Mouse (Mus musculus) kidney, adult 8-10 months (tissue): ENCODE results near the gene Cant1.
A peak's percentile ranks its signal among the peaks of the same experiment; 100 is the strongest.

ENCODE experiments used
- DNase-seq, 2 experiments: peaks; one replicate each; pipeline ENCODE4 v3.0.0; 2022

The Cant1 gene

DNA sequence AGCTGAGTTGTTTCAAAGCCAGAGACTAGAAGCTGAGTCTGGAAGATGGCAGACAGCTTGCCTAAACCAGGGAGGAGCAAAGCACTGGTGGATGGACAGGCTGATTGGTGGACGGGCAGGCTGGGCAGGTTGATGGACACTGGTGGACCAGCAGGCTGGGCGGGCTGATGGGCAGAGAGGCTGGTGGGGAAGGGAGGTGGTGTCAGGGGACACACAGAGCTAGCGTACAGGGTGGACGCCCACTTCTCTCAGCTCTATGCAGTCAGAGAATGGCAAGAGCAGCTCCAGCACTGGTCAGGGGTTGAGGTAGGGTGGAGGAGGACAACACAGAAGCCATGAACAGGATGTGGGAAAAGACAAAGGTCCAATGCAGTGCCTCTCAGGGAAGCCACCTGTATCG is 49.6 kb downstream of the Cant1 start:
- DNase-seq: no peak

DNA sequence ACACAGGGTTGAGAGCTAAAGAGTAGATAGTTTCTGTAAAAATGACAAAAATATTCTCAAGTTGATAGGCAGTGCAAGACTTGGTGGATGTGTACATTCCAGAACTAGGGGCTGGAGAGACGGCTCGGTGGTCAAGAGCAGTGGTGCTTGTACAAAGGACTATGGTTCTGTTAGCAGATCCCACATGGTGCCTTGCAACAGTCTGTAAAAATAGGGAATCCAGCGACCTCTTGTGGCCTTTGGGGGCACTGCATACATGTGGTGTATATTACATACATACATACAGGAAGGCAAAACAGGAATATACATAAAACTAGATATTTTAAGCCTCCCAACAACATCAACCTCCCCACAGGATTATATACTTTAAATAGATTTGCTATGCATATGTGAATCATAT is 50.6 kb downstream of the Cant1 start:
- peak in 1 of 2 experiments; percentile 17 for DNase-seq

DNA sequence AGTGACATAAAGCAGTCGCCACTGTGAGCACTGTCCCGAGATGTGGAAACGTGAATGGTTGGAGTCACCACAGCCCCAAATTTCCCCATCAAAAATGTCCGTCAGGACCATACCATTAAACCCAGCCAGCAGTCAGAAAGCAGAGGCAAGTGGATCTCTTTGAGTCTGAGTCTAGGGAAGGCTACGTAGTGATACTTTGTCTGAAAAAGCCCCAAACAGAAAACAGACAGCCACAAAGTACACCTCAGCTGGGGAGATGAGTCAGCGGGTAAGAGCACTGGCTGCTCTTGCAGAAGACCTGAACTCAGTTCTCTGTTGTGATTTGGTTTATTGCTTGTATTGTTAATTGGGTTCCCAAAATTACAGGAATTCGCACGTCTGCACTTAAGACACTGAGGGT is 52.3 kb downstream of the Cant1 start:
- no peak for DNase-seq

DNA sequence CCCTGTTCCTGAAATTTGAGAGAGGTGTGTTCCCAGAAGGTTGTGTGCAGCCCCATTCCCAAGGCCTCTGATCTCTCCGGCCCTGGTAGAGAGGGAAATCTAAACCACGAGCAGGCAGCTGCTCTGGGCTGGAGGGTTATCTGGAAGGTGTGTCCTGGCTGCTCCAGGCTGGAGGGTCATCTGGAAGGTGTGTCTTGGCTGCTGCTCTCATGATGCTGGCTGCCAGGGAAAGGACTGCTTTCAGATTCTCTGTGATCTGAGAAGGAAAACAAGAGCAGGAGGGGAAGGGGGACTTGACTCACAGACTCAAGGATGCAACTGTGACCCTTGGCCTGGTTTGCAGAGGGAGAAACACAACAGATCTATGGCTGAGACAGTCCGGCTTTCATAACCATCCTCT is 52.8 kb downstream of the Cant1 start:
- no peak for DNase-seq

DNA sequence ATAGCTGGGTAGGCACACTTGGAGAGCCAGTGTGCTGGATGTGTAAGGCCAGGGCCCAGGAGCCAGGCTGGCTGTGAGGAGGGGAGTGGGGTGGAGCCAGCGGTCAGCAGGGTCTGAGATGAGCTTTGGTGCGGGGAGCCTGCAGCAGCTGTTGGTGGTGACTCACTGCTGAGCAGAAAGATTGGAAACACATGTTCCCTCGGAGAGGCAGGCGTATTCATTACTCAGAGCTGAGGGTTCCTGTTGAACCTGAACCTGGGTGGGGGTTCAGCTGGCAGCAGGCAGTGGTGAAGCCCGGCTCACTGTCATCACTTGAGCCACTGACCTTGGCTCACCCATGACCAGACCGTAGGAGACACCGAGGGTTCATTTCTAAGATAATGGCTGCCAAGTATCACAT is 53.7 kb downstream of the Cant1 start:
- DNase-seq: no peak

DNA sequence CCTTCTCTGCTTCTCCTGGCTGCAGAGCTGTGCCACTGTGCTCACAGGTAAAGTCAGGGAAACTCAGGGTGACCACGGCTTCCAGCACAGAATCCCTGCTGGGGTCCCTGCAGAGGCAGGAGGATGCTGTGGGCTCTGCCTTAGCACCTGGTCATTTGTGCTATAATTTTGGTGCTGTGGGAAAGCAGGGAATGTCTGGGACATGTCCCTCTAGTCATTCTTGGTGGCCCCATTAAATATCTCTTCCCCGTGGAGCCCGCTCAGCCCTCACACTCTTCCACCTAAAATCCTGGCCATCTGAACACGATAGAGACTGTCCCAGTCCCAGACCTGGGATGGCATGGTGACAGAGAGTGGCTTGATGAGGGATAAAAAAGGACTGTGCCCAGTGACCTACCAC is 54.9 kb downstream of the Cant1 start:
- no peak for DNase-seq

DNA sequence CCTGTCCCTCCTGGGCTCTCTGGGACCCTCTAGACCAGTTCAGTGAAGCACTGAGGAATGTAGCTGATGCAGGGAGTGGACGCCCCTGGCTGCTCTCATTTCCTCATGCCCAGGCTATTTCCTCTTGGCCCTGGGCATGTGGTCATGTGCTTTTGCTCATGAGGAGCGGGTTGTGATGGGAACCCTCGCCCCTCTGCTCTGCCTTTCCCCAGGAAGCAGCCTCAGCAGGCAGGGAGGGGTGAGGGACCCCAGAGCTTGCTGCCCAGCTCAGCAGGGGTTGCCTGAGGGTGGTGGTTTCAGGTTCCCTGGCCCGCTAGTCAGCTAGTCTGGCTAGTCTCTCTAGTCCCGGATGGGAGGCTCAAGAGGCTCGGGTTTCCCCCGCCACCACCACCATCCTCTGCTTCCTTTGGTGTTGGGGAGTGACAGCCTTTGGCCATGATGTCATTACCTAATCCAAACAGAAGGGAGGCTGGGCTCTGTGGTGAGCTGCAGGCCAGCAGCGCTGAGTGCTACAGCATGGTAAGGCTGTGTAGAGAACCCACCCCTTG is 55.8 kb downstream of the Cant1 start:
- peak; percentile 32 to 37 for DNase-seq

DNA sequence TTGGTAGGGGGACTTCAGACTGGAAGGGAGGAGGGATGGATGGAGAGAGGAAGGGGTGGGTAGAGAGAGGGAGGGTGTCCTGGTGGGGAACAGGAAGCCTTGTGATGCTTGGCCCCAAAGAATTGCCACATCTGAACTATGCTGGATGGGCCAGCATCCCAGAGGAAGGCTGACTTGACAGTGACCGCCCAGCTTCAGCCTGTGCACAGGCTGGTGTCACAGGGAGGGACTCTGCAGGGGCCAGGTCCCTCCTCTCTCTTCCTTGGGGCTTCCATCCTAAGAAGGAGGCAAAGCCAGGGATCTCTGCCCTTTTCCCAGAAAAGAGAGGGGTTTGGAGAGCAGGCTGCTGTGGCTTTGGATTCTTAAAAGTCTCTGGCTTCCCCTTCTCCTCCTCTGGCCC is 56.4 kb downstream of the Cant1 start:
- DNase-seq: no peak

DNA sequence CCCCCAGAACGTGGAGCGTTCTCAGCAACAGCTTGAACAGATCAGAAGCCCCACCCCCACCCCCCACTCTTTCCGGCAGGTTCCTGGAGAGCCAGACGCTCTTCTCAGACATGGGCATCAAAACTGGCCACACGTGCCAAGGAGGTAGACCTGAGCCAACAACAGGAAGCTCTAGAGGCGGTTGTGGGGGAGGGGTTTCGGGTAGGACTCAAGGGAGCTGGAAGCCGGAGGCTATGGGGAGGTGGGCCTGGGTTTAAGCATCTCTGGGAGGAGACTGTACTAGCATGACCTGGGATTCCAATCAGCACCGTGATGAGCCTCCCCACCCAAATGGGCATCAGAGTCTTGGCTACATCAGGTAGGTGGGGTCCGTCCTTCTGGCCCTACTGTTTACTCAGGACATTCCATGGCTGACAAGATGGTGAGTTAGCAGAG is 58.0 kb downstream of the Cant1 start:
- no peak for DNase-seq

DNA sequence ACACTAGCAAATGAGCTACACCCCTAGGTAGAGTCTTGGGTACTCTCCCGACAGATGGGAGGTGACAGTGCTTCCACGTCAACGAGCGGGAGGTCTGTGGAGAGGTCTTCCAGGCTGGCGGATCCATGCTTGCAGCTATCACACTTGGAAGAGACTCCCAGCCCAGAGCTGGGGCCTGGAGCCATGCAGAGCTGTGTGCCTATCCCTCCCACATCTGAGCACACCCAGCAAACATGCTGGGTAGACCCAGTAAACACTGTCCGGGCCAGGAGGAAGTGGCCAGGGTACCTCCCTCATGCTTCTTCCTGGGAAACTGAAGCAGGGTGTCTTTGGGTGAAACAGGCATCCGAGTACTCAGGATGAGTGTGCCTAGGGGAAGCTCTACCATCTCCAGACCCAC is 58.4 kb downstream of the Cant1 start:
- no peak for DNase-seq
